Mouse (Mus musculus) liver, adult 2 months (tissue): Measurements from ENCODE around the gene Kdm6b. TPM values are rescaled to one million over a fixed set of nuclear protein-coding genes. Genes with fewer than 3 reads are reported as not detected.

Source experiments
- DNase-seq: peaks from one replicate; pipeline ENCODE4 v3.0.0-alpha.2; 2011; ENCODE audit warnings: low read depth, low spot score; ENCODE audit errors: extremely low read depth
- H3K27ac ChIP-seq: fragments of 200-500 bp; replicated peaks from 2 replicates; pipeline ENCODE4 v1.5.1; 2012; ENCODE audit warnings: low read depth, mild to moderate bottlenecking, control low read depth, inconsistent platforms, low read length; ENCODE audit not compliant: insufficient read depth
- H3K27me3 ChIP-seq: fragments of 200-500 bp; 2 replicates; pipeline ENCODE4 v1.6.1; 2012; ENCODE audit warnings: mild to moderate bottlenecking, moderate library complexity, low read length, inconsistent platforms; ENCODE audit not compliant: control insufficient read depth, insufficient read depth
- H3K36me3 ChIP-seq: fragments of 200-500 bp; 2 replicates; pipeline ENCODE4 v1.6.1; 2012; ENCODE audit warnings: low read length, inconsistent platforms; ENCODE audit not compliant: control insufficient read depth, insufficient read depth
- H3K4me1 ChIP-seq: fragments of 200-500 bp; 2 replicates; pipeline ENCODE4 v1.6.1; 2011; ENCODE audit warnings: low read length; ENCODE audit not compliant: control insufficient read depth, insufficient read depth
- H3K4me3 ChIP-seq: fragments of 200-500 bp; 2 replicates; pipeline ENCODE4 v1.5.1; 2011; ENCODE audit warnings: low read depth, mild to moderate bottlenecking, control low read depth, low read length, moderate library complexity; ENCODE audit not compliant: insufficient read depth
- H3K79me2 ChIP-seq: fragments of 200-500 bp; 2 replicates; pipeline ENCODE4 v1.6.1; 2012; ENCODE audit warnings: inconsistent platforms, mild to moderate bottlenecking, low read length, moderate library complexity; ENCODE audit not compliant: control insufficient read depth, insufficient read depth
- H3K9ac ChIP-seq: fragments of 200-500 bp; 2 replicates; pipeline ENCODE4 v1.6.1; 2012; ENCODE audit warnings: low read depth, mild to moderate bottlenecking, control low read depth, inconsistent platforms, low read length
- CTCF ChIP-seq: fragments of 200-500 bp; IDR thresholded peaks from 2 replicates; pipeline ENCODE4 v1.5.1; 2011; ENCODE audit warnings: low read depth, low read length, control low read depth
- POLR2A ChIP-seq: fragments of 200-500 bp; IDR thresholded peaks from 2 replicates; pipeline ENCODE4 v1.6.1; 2011; ENCODE audit warnings: low read length, control low read depth; ENCODE audit not compliant: insufficient read depth; ENCODE audit errors: extremely low read depth
- WGBS: fragments of 180-500 bp; shearing (Covaris S2); methylation state at CpG from one replicate; pipeline ENCODE4 v1.1.7; 2018; 5-methylcytosine and 5-hydroxymethylcytosine counted together
- polyA plus RNA-seq: library from polyadenylated mRNA; depleted of rRNA; stranded (reverse); fragments of >200 nt; gene quantifications from 2 replicates; pipeline ENCODE4 v1.2.3, GENCODE M21; 2012
- total RNA-seq: library from RNA; depleted of rRNA; stranded (reverse); fragments of >200 nt; gene quantifications from 2 replicates; pipeline ENCODE4 v1.2.3, GENCODE M21; 2014

Kdm6b gene
- total and polyA plus RNA-seq, 2 experiments: 1.6 to 4.2 TPM

DNA sequence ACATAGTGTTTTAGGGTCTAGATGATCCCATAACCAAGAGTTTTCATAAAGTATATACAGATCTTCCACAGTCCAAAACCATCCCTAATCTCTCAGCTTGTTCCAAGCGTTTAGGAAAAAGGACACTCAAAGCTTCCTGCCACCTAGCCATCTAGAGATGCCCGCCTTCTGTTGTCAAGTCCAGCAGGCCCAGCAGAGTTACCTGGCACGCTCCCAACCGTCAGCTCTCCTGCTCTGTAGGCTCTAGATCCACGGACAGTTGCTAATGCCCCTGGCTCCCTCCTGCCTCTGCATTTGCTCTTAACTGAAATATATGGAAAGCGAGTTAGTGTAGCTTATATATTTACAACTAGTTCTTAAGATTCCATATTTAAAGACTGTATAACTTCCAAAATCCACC is 32.1 kb downstream of the Kdm6b start:
- no peaks in the 10 kb centered on the region for H3K27me3 ChIP-seq
- no peaks in the 10 kb centered on the region for H3K79me2 ChIP-seq
- WGBS: 91% methylated on average over 6 of the region's 6 CpGs
- no peak for TF ChIP-seq POLR2A
- no peak for TF ChIP-seq CTCF
- DNase-seq: no peak
- H3K9ac ChIP-seq: no peak overlapping the region
- no peaks in the 10 kb centered on the region for H3K36me3 ChIP-seq
- no peak overlapping the region for H3K27ac ChIP-seq
- no peak overlapping the region for H3K4me3 ChIP-seq
- H3K4me1 ChIP-seq: peaks cover 14% of the 10 kb centered on the region

DNA sequence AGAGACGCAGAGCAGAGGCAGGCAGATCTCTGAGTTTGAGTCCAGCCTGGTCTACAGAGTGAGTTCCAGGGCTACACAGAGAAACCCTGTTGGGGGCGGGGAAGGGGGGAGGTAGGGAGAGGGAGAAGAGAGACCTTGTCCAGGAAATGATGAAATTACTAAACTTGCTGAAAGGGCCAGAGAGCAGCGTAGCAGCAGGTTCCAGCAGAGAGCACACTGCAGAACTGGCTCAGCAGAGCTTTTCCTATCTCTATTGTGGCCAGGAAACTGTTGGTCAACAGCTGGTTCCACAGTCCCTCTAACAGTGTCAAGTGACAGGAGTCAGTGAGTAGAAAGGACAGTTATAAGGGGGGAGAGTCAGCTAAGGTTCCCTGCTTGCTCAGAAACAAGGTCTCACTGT is 33.9 kb downstream of the Kdm6b start:
- Histone ChIP-seq H3K36me3 (no peaks in the 10 kb centered on the region), H3K4me3 (no peak overlapping the region), H3K79me2 (no peaks in the 10 kb centered on the region), H3K27ac (peak overlapping the region; percentile 71), H3K9ac (no peak overlapping the region), H3K27me3 (no peaks in the 10 kb centered on the region), H3K4me1 (peaks cover 11% of the 10 kb centered on the region)
- DNase-seq: peak; percentile 88
- TF ChIP-seq POLR2A (no peak), CTCF (no peak)
- WGBS: 49% methylated on average over 3 of the region's 3 CpGs

DNA sequence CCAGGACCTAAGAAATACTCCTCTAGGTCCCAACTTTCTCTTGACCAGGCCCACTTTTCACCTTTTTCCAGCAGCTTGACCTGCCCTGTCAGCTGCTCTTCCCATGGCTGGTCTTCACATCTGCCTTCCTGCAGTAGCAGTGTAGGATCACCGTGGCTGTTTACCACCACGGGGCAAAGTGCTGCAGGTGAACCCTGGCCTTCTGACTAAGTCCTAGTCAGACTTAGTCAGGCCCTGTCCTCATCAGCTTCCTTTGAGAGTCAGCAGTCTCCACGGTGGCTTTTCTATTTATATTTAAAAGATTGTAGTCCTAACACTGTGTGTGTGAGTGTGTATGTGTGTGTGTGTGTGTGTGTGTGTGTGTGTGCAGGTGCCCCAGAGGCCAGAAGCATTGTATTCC is 35.7 kb downstream of the Kdm6b start:
- no peaks in the 10 kb centered on the region for H3K27me3 ChIP-seq
- no peak for TF ChIP-seq CTCF
- peak; percentile 25; the same call in 1 of the 2 replicates for TF ChIP-seq POLR2A
- peak overlapping the region; percentile 90 for H3K27ac ChIP-seq
- peak; percentile 92 for DNase-seq
- H3K9ac ChIP-seq: peak overlapping the region; percentile 37
- H3K4me3 ChIP-seq: no peak overlapping the region
- H3K79me2 ChIP-seq: no peaks in the 10 kb centered on the region
- H3K4me1 ChIP-seq: peaks cover 11% of the 10 kb centered on the region
- H3K36me3 ChIP-seq: no peaks in the 10 kb centered on the region
- 8% methylated on average over 3 of the region's 3 CpGs for WGBS

DNA sequence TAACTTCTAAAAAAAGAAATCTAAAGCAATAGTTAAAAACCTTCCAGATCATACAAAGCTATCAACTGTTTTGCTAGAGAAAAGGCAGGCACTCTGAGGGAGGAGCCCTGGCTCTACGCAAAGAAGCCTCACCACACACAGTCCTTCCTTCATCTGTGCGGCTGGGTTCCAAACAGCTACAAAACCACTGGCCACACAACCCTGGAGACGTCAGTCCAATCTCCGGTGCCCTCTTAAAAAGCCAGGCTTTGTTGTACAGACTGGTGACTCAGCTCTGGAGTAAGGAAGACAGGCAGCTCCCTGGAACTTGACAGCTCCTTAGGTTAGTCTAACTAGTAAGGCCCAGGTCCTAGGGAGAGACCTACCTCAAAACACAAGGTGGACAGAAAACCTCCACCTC is 37.8 kb downstream of the Kdm6b start:
- Histone ChIP-seq H3K79me2 (no peaks in the 10 kb centered on the region), H3K9ac (no peak overlapping the region), H3K4me3 (no peak overlapping the region), H3K27ac (no peak overlapping the region), H3K27me3 (no peaks in the 10 kb centered on the region), H3K4me1 (peaks cover 11% of the 10 kb centered on the region), H3K36me3 (no peaks in the 10 kb centered on the region)
- WGBS: 94% methylated on average over 4 of the region's 4 CpGs
- DNase-seq: no peak
- no peak for TF ChIP-seq CTCF
- no peak for TF ChIP-seq POLR2A

DNA sequence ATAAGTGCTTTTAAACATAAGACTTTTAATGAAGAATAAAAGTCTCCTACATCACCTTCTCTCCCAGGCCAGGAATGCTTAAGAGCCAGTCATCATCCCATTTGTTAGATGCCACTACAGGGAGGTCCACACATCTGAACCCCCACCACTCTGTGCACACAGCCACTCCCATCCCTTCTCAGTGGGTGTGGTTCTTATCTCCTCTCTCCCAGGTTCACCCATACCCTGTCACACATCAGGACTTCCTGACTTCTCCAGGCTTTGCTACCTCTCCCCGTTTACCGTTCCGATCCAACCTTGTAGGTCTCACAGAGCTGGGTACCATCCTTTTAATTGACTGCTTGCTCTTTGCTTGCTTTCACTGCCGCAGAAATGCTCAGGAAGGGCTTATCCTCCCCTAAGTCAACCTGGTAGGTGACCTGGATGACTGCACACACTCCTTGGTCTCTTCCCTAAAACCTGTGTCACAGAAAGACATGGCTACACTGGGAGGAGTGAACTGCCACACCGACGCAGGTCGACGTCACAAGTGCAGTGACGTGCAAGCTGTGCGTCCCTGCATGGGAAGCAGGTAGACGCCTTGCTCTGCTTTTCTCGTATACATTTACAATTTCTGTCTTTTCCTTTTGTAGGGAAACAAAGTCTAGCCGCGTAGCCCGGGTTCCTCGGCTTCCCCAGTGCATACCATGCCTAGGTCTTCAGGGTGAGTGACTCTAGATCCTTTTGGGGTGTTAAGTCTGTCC is 40.1 kb downstream of the Kdm6b start:
- DNase-seq: no peak
- 94% methylated on average over 16 of the region's 16 CpGs for WGBS
- Histone ChIP-seq H3K4me3 (no peak overlapping the region), H3K27me3 (no peaks in the 10 kb centered on the region), H3K27ac (no peak overlapping the region), H3K4me1 (peaks cover 8% of the 10 kb centered on the region), H3K79me2 (no peaks in the 10 kb centered on the region; the same call in 1 of the 2 replicates), H3K9ac (no peak overlapping the region), H3K36me3 (no peaks in the 10 kb centered on the region)
- TF ChIP-seq CTCF (no peak), POLR2A (no peak)

DNA sequence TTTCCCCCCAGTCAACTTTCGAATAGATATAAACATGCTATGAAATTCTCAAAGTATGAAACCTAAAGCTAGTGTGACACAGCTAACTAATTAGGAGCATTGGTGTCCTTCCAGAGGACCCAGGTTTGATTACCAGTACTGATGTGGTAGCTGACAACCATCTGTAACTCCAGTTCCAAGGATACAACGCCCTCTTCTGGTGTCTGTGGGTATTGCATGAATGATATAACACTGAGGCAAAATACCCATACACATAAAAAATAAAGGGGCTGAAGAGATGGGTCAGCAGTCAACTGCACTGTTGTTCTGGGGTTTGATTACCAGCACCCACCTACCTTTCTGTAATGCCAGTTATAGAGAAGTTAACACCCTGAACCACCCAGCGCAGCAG is 40.7 kb downstream of the Kdm6b start:
- peaks cover 10% of the 10 kb centered on the region for H3K4me1 ChIP-seq
- no peaks in the 10 kb centered on the region for H3K36me3 ChIP-seq
- DNase-seq: no peak
- no peaks in the 10 kb centered on the region for H3K27me3 ChIP-seq
- TF ChIP-seq CTCF (peak; percentile 27; the same call in 1 of the 2 replicates), POLR2A (no peak)
- H3K4me3 ChIP-seq: no peak overlapping the region
- no peak overlapping the region for H3K27ac ChIP-seq
- 61% methylated on average over 3 of the region's 3 CpGs for WGBS
- H3K9ac ChIP-seq: no peak overlapping the region
- no peaks in the 10 kb centered on the region; the same call in 1 of the 2 replicates for H3K79me2 ChIP-seq
